Mouse (Mus musculus) olfactory bulb, adult 2 months (tissue): ENCODE measurements at regions not wholly inside any gene's neighbourhood (a gene's known extent, or its start where the extent isn't known, plus 50 kb on each side); places are given as distances from the start of the nearest gene placed in this dataset.

ENCODE experiments used
- CTCF ChIP-seq: fragments of 200-500 bp; IDR thresholded peaks from 2 replicates; pipeline ENCODE4 v1.5.1; 2012; ENCODE audit warnings: low read depth, mild to moderate bottlenecking, low read length, moderate library complexity; ENCODE audit not compliant: insufficient read depth
- POLR2A ChIP-seq: fragments of 200-500 bp; IDR thresholded peaks from 2 replicates; pipeline ENCODE4 v1.6.1; 2012; ENCODE audit warnings: mild to moderate bottlenecking, low read depth, low read length, moderate library complexity; ENCODE audit not compliant: insufficient read depth

- TF ChIP-seq POLR2A (no peak), CTCF (no peak)
Observed at GRCm38 (mm10) chr2:137938831-137939480, 317.4 kb upstream of the Btbd3 start.
